Mouse (Mus musculus): ENCODE results near the gene Pdzph1.

- no peak for TF ChIP-seq HCFC1 (IDR thresholded peaks at IDR 0.05; ENCODE audit: borderline replicate concordance, insufficient read depth, low read length)
- no peak for TF ChIP-seq ZNF384 (IDR thresholded peaks at IDR 0.05; ENCODE audit: low read depth, low read length)
- peak; percentile 65; the same call in 1 of the 2 replicates for TF ChIP-seq MAFK (IDR thresholded peaks at IDR 0.05; ENCODE audit: insufficient read depth, low read depth, low read length)
These were observed 20.6 kb upstream of the Pdzph1 start for GRCm38 (mm10) chr17:59011546-59012307.
